Mouse (Mus musculus) retina, postnatal 1 day (tissue): ENCODE results near the gene Simc1.

ENCODE experiments used
- DNase-seq: peaks from one replicate; pipeline ENCODE4 v3.0.0-alpha.2; 2012

Gene Simc1

DNA sequence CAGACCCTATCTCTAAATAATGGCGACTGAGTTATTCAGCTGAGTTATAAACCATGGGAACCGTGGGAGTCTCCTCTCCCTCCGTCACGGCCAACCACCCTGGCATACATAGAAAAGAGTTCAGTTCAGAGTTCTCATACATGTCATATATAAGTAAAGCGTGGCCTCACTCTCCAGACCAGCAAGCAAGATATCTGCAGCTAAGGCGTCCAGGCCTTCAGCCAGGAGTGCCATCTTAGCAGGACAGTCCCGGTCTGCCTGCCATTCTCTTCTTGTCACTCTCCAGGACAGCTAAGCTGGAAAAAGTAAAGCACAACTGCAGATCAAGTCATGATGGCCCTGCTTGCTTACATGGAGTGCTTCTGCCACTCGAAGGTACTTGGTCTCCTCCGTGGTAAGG lies 52.6 kb downstream of the Simc1 start:
- DNase-seq, result no peak

DNA sequence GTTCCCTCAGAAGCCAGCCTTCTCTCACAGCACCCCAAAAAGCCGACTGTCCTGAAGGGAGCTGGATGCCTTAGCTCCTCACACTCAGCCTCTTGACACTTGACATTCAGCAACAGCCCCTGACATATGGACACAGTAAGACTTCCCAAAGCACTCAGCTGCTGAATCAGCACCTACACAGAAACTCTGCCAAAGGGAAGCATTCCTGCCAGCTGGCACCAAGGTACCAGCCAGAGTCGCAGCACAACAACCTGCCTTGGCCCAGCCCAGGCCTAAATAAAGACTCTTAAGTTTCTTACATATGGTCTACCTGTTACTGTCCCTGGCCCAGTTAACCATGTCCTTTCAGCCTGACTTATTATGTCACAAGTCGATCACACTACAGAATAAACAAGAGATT lies 53.2 kb downstream of the Simc1 start:
- no peak for DNase-seq

DNA sequence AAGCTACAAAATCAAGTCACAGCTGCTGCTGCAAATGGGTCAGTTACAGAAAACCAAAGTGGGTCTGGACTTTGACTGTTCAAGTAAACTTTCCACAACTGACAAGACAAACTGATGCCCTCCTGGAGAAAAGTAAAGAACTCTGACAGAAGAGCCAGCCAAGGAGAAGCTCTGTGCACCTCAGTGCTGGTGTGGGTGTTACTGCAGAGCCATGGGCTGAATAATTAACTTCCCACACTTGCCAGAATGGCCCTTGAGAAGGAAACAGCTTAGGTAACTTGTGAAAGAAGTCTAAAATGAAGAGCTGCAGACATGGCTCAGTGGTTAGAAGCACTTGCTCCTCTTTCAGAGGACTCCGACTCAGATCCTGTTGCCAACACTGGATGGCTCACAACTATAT lies 54.1 kb downstream of the Simc1 start:
- DNase-seq, result no peak

DNA sequence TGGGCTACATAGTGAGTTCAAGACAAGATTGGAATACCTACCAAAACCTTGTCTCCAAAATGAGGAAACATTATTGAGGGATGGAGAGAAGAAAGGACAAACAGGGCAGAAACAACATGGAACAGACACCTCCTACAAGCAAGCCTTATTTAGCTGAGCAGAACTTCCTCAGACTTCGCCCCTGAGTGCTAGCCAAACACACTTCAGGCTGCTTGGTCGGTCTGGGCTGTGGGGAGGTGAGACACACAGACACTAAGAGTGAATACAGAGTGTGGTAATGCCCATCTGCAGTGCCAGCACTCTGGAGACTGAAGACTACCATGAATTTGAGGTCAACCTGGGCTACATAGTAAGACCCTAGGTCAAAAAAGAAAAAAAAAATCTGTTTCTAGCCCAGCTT lies 56.1 kb downstream of the Simc1 start:
- DNase-seq, result no peak

DNA sequence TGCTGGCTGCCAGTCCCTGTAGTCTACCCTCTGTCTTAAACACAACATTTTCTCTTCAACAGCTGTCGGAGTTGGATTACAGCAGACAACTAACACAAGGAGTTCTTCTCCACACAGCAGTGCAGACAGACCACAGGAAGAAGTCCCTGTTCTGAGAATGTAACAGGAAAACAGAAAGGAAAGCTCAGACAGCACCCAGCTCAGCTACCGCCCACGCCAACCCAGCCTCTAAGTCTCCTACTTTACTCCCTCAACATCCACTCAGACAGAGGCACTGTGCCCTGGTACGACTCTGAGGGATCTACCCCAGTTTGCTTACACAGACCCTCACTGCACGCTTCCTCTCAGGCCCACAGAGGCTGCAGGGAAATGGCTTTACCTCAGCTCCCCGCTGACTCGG lies 57.0 kb downstream of the Simc1 start:
- no peak for DNase-seq

DNA sequence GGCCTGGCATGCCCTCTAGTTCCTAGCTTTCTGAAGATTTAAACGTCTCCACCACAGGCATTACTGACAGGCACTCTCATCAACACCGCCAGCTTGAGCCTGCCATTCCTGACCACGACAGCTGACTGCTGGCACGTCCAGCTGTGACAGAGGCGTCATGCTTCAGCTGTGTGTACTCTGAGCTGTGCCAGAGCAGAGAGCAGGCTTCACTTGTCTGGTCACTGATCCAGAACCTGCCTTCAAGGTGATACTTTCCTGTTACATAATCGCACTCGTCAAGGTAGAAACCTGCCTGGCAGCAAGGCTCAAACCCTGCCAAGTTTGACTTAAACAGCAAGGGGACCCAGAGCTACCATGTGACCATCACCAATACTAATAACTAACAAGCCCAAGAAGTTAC lies 59.0 kb downstream of the Simc1 start:
- no peak for DNase-seq

DNA sequence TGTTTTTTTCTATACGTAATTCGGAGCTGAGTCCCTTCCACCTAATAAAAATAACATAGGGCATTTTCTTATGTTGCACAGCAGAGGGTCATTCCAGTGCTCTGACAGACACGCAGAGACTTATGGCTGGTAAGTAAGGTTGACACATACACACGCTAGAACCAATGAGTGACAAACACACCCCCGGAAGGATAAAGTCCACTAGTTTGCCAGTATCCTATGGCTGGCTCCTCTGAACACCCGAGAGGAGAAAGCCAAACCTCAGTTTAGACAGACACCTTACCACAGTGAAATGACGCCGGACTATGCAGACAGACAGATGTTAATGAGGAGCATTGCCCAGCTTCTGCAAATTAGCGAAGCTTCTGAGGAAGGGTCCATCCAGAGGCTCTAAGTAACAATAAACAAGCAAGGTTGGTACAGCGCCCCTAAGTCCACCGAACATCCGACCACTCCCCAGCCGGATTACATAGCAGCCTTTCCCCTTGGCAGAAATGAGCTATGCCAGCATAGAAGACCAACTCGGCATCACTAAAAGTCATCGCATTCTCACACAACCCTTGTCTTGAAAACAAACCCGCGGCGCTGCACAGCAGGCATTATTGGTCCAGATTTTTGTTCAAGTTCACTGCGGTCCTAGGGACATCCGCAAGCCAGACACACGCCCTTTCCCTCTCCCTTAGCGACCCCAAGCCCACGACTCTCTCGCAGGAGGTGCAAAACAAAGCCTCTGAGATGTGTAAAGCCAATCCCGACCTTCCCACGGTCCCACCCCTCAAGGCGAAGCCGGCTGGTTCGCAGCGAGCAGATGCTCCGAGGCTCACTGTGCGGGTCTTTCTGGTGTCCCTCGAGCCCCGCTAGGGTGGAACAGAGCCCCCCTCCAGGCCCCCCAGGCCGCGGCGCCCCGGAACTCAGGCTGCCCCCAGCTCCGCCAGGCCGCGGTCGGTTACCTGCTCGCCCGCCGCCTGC lies 60.9 kb downstream of the Simc1 start:
- no peak for DNase-seq

DNA sequence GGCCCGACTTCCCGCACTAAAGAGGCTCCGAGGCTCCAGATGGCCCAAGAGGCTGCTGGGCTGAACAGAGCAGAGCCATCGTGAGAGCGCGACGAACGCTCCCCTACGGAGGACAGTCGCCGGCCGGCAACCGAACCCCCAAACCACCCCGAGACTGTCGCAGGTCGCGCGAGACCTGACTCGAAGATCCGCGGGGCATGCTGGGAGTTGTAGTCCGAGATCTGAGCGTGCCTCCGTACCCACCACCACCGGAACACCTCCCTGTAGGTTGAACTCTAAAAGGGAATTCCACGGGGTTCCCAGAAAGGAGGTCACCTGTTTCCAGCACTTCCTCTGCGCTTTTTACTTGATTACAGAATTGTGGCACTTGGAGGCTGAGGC lies 61.6 kb downstream of the Simc1 start, which contains the start of gene 4833439L19Rik:
4833439L19Rik (minus strand) TSS at position 235 of the 381 bp plus-strand sequence.
- DNase-seq, result peak; percentile 96

DNA sequence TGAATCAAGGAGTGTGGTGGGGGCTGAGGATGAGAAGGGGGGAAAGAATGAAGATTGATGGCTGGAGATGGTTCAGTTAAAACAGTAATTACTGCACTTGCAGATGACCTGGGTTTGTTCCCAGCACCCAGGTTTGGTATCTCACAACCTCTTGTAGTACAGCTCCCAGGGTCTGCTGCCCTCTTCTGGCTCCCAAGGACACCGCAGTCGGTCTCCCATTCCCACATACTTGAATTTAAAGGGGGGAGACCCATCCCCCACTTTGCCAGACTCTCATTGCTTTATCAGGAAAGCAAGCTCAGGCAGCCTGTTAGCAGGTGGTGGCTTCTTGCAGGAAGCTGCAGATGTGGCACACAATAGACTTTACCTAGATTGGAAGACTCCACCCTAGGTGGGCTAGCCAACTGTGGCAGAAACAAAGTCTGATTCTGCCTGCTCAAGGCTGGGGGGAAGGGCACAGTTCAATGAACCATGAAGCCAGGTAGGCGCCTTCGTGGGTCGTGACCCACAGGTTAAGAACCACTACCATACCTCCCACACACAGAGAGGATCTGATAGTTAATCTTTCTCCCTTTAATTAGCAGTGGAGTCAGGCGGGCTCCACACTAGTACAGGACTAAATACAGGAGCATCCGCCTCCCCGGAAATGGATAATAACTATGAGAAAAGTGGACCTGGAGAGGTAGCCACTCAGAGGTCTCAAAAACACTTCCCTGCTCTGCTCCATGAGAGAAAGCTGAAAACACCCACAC lies 62.2 kb downstream of the Simc1 start:
- DNase-seq, result peak; percentile 70

DNA sequence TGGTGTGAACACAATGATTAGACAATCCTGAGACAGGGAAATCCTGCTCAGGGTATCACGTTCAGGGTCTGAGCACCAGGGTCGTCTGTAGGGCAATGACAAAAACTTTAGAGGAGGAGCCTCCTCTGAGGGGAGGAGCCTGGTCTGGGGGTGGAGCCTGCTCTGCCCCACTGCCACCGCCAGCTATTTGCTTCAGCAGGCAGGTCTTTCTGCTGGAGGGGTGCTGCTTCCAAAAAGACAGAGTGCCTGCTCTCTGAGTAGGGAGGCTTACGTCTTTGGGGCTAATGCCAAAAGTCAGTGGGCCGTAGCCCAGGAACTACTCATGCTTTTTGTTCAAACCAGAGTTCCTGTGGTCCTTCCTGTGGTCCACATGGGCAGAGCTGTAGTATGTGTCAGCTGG lies 64.8 kb downstream of the Simc1 start:
- no peak for DNase-seq

DNA sequence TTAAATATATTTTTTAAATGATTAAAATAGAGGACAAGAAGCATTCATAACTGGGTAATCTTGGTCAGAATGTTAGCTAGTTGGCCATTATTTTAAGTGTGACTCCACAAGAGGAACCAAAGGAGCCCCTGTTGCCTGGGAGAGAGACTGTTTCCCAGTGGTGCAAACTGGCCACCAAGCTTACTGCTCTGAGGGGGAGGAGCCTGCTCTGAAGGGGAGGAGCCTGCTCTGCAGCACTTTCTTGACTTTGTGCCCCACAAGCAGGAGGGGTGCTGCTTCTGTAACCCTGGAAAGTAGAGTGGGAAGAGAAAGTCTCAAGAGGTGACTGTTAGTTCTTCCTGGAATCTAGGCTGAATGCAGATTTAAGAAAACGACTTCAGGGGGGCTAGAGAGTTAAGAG lies 65.7 kb downstream of the Simc1 start:
- DNase-seq, result no peak

DNA sequence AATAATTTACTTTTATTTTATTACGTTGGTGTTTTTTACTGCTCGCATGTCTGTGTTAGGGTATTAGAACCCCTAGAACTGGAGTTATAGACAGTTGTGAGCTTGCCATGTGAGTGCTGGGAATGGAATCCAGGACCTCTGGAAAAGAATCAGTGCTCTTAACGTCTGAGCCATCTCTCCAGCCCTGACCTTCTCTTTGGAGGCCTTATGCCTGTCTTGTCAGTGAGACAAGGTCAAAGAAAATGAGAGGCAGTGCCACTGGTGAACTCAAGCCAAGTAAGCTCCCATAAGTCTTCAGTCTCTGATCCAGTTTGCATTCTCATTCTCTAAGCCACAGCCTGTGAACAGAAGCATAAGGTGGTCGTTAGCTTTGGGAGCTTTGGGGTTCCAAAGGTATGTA lies 67.2 kb downstream of the Simc1 start:
- DNase-seq, result no peak

DNA sequence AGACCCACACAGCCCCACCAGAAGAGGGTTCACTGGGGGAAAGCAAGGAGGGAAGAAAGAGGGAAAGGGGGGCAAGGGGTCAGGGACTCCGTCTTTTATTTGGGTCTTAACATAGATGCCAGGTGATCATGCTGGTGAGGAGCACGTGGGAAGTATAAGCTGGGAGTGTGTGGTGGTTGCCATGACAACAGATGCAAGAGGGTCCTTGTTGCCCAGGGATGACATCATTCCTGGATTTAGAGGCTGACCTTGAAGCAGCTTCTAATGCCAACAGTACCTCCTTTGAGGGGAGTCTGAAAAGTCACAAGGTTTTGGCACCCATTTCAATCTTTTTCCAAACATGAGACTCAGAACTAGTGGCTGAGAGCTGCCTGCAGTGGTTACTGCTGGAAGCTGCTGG lies 68.1 kb downstream of the Simc1 start:
- DNase-seq, result peak; percentile 39

DNA sequence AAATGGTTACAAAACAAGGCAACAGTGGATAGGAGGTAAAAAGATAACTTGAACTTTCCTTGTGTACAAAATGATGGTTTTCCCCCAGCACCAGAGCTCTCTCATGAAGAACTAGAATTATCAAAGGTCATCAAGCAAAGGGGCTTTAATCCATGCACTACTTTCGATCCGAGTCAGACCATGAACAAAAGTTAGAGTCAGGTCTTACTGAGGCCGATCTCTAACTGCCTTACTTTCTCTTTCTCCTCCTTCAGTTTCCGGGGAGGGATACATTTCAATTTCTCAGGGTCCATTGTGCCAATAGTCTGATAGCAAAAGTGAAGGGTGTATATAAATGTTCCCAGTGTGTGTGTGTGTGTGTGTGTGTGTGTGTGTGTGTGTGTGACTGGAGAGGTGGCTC lies 69.0 kb downstream of the Simc1 start:
- no peak for DNase-seq

DNA sequence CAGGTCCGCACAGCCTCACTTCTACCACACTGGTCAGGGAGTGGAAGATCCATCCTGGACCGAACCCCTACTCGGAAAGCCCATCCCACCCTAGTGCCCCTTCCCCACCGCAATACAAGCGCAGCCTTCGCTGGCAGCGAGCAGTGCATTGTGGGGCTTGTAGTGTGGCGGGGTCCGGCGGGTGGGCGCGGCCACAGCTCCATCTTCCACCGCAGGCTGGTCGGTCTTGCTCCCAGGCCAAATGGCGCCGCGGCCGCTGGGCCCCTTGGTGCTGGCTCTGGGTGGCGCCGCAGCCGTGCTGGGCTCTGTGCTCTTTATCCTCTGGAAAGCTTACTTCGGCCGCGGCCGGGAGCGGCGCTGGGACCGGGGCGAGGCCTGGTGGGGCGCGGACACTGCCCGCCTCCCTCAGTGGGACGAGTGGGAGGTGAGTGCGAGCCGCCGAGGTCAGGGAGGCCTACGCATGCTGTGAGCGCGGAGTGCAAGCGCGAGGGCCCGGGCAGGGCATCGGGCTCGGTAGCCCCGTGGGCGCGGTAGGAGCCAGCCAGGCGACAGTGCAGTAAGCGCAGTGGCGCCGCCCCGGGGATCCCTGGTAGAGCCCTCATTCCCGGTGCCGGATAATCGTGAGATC lies 71.4 kb downstream of the Simc1 start, which contains the start of gene Arl10:
Arl10 (plus strand) TSS at position 162 of the 628 bp plus-strand sequence.
- peak; percentile 89 for DNase-seq

DNA sequence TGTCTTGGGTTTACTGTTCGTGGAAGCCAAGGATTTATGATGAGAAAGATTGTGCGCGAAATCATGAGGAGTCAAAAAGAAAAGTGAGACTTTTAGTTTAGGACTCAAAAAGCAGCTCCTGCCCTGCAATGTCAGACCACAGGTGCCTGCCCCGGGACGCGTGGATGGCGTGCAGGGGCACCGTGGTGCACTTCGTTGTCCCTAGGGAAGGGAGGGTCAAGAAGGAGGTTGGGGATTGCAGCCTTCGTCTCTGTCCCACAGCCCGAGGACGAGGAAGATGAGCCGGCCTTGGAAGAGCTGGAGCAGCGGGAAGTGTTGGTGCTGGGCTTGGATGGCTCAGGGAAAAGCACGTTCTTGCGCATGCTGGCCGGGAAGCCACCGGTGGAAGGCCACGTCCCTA lies 71.9 kb downstream of the Simc1 start:
- DNase-seq, result no peak

DNA sequence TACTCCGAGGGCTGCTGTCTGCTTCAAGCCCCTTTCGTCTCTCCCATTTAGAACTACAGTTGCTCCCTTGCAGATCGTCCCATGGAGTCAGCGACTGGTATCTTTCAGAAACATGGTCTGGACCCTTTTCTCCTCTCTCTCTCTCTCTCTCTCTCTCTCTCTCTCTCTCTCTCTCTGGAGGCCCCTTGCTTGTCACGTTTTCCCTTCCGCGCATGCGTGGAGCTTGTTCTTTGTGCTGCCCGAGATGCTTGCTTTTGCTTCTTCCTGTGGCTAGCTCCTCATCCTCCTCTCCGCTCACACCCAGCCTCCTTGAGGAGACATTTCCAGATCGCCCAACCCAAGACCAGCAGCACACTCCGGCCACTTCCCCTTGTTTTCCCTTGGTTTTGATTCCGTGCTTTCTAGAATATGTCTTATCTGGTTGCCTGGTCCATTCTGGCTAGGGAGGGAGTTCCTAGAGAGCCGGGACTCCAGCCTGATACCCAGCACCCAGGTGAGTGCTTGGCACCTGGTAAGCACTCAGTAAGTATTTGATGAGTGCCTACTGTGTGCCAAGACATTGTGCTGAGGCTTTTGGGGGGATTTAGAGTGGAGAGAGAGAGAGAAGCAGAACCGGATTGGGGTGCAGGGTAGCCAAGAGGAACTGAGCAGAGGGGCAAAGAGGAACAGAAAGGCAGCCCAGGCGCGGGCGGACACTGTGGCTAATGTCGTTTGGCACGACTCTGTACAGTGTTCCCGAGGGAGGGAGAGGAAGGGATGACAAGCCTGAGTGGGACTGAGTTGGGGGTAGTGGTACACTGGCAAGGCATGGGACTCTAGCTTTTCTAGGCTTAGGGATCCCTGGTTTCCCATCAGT lies 74.3 kb downstream of the Simc1 start:
- DNase-seq, result no peak

DNA sequence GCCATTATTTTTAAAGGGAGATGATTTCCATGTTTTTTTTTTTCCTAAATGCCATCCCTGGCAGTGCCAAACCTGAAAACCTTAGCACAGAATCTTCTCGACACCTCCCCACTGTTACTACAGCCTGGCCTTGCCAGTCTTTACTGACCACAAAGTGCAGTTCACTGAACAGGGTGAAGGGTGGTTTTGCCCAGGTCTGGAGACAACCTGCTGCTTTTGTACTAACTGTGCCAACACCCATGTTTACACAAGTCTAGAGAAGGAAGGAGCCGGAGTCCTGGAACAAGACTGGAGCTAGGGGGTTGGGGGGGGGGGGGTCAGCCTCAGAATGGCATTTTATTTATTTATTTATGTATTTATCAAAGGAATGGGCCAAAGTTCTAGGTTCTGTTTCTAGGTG lies 77.8 kb downstream of the Simc1 start:
- no peak for DNase-seq

DNA sequence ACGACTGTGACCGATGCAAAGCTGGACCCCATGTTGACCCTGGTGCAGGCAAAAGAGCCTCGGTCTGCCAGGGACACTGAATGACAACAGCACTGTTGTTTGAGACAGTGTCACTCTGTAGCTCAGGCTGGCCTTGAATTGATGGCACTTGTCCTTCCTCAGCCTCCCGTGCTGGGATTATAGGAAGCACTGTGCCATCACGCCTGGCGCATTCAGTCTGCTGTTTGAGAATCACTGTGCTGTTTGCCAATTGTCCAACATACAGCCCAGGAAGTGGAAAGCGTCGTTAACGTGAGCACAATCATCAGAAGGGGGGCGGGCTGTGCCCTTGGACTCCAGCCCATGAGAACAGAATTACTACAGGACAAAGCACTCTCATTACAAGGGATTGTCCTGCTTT lies 78.5 kb downstream of the Simc1 start:
- DNase-seq, result no peak

DNA sequence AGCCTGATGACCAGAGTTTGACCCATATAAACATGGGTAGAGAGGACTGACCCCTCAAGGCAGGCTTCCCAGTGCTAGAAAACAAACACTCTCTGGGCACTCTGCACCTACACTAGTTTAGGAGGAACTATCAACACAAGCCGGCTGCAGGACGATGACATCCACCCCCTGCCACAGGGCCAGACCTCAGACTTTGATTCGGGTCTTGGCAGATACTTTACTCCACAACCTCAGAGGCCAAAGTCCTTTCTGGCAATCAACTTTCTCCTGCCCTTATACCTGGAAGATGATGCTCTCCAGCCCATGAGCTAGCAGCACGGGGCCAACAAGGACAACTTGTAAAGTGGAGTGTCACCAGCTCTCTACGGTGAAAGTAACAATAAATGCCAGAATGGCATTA lies 79.3 kb downstream of the Simc1 start:
- DNase-seq, result no peak

DNA sequence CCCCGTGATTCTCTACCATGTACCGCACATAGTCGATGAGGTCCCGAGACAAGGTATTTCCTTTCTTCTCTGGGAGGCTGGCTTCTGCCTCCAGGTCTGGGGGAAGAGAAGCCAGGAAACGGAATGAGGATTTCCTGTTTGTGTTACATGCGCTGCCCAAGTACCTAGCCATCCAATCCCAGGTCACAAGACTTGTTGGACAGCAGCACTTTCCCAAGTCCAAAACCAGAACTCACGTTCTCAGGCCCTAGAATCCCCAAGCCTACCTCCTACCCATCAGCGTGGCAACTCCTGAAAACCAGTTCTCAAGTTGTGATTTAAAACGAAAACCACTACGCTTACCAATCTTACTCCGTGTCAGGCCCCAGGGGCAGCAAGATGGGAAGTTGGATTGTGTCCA lies 82.3 kb downstream of the Simc1 start:
- DNase-seq, result no peak

DNA sequence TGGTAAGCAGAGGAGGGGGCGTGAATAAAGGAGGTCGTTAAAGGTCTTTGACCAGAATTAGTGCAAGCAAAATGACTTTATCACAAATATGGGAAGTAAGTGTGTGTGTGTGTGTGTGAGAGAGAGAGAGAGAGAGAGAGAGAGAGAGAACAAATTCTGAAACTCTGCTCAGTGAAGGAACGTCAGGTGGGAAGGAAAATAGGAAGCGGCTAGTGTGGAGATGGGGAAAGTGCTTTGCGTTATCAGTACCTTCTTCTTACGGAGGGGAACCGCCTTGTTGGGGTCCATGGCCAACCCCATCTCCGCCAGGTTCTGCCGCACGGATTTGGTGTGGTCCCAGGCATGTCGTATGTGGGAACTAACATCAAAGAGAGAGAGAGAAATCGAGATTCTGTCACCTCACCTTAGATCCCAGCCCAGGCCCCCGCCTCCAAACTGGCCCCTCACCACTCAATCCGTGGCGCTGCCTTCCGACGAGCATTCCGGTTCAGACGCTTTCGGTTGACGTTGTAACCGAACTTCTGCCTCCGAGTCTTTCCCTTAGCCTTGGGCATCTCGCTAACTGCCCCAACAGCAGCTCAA lies 85.9 kb downstream of the Simc1 start:
- no peak for DNase-seq
